Mouse (Mus musculus): ENCODE data around the gene Zfp827. TPM values are rescaled to one million over a fixed set of nuclear protein-coding genes. Genes with fewer than 3 reads are reported as not detected.

The Zfp827 gene
- polyA plus RNA-seq, 1 experiment from 2014 or later: 4.3 TPM

DNA sequence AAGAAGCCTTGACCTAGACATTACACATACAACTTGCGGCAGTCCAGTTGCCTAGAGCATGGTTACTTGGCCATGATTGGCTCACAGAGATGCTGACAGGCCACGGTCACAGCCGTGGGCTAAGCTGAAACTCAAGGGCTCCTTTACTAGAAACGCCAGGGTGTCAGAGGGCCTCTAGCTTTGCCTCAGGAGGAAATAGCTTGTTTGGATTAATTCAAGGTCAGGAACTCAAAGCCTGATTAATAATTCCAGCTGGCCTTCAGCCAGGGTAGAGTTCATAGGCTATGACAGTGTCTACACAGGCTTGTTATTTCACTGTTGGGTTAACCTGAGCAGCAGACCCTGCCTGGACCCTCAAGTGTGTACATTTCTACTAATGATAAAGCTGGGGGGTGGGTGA is 132.1 kb downstream of the Zfp827 start:
- Histone ChIP-seq H3K9me3 (ENCODE audit: control insufficient read depth) (no peaks in the 10 kb centered on the region), H3K4me3 (ENCODE audit: low read depth, low read length) (no peak overlapping the region), H3K9ac (ENCODE audit: low read depth, low read length) (no peak overlapping the region), H3K4me1 (replicated peaks; ENCODE audit: control insufficient read depth, insufficient read depth, low read length) (peaks cover 8% of the 10 kb centered on the region; the same call in 1 of the 2 replicates), H3K27ac (ENCODE audit: low read depth, low read length) (no peak overlapping the region), H3K4me2 (replicated peaks; ENCODE audit: low read depth) (no peak overlapping the region), H3K27me3 (replicated peaks; ENCODE audit: control insufficient read depth, insufficient read depth, low read length) (no peaks in the 10 kb centered on the region), H3K36me3 (ENCODE audit: control insufficient read depth, insufficient read depth) (no peaks in the 10 kb centered on the region; the same call in 1 of the 2 replicates)
- 40% methylated on average over 4 of the region's 4 CpGs for WGBS
- TF ChIP-seq CTCF (IDR thresholded peaks at IDR 0.05; ENCODE audit: low read depth): no peak
- ATAC-seq: no peak

DNA sequence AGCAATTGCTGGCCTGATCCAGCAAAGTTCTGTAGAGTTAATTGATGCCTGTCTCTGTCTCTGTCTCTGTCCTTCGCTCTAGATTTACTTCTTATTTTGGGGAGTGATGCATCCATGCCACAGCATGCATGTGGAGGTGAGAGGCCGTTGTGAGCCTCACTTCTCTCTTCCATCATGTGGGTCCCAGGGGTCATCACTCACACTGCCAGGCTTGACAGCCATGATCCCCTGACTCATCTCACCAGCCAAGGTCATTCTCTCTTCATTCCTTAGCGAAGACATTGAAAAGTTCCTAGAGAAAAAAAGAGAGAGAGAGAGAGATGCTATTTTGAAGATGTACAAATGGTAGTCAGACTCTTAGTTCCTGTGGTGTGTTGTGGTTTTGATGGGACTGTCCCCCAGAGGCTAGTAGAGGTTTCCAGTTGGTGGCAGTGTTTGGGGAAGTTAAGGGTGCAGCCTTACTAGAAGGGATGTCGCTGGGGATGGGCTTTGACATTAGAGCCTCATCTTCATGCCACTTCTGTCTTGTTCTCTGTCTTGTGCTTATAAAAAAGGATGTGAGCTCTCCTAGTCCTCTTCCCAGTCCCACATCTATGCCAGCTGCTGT is 133.0 kb downstream of the Zfp827 start:
- no peak for ATAC-seq
- H3K9me3 ChIP-seq (ENCODE audit: control insufficient read depth): no peaks in the 10 kb centered on the region
- no peak overlapping the region for H3K4me2 ChIP-seq (replicated peaks; ENCODE audit: low read depth)
- no peak overlapping the region for H3K4me3 ChIP-seq (ENCODE audit: low read depth, low read length)
- no peaks in the 10 kb centered on the region; the same call in none of the 2 replicates for H3K36me3 ChIP-seq (ENCODE audit: control insufficient read depth, insufficient read depth)
- no peak overlapping the region for H3K9ac ChIP-seq (ENCODE audit: low read depth, low read length)
- WGBS: 86% methylated on average over 4 of the region's 4 CpGs
- no peak overlapping the region for H3K27ac ChIP-seq (ENCODE audit: low read depth, low read length)
- H3K27me3 ChIP-seq (replicated peaks; ENCODE audit: control insufficient read depth, insufficient read depth, low read length): no peaks in the 10 kb centered on the region
- peaks cover 5% of the 10 kb centered on the region; the same call in 1 of the 2 replicates for H3K4me1 ChIP-seq (replicated peaks; ENCODE audit: control insufficient read depth, insufficient read depth, low read length)
- no peak for TF ChIP-seq CTCF (IDR thresholded peaks at IDR 0.05; ENCODE audit: low read depth)

DNA sequence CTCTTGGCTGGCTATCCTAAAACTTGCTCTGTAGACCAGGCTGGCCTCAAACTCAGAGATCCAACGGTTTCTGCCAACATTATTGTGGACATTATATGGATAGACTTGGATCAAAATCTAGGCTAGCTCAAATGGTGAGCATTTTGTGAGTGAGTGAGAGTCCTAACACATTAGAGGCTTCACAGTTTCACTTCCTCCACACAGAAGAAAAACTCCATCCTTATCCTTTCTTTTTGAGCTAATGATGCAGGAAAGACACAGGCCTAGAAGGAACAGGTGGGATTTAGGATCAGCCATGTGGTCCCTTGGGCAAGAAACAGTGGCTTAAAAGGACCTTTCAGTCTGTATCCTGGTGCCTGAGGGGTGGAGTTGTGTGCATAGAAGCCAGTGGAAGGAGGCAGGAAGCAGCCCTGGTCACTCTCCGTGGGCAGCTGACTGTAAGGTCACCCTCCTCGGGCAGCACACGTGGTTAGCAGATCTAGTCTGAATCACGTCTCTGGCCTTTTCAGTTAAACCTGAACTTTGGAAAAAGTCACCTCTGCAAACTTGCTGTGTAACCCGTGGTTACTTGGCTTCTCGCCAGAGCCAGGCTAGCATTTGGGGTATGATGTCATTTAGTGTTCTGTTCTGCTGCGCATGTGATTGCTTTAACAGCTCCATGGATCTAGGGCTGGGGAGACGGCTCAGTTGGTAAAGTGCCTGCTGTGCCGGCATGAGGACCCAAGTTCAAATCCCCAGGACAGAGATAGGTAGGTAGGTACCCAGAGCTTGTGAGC is 134.5 kb downstream of the Zfp827 start:
- Histone ChIP-seq H3K4me2 (replicated peaks; ENCODE audit: low read depth) (no peak overlapping the region), H3K27ac (ENCODE audit: low read depth, low read length) (peak overlapping the region; percentile 78), H3K27me3 (replicated peaks; ENCODE audit: control insufficient read depth, insufficient read depth, low read length) (no peaks in the 10 kb centered on the region), H3K4me3 (ENCODE audit: low read depth, low read length) (no peak overlapping the region), H3K4me1 (replicated peaks; ENCODE audit: control insufficient read depth, insufficient read depth, low read length) (peaks cover 5% of the 10 kb centered on the region), H3K9ac (ENCODE audit: low read depth, low read length) (no peak overlapping the region), H3K9me3 (ENCODE audit: control insufficient read depth) (no peaks in the 10 kb centered on the region), H3K36me3 (ENCODE audit: control insufficient read depth, insufficient read depth) (no peaks in the 10 kb centered on the region; the same call in 1 of the 2 replicates)
- peak; percentile 83 for ATAC-seq
- WGBS: 15% methylated on average over 10 of the region's 10 CpGs
- no peak for TF ChIP-seq CTCF (IDR thresholded peaks at IDR 0.05; ENCODE audit: low read depth)

DNA sequence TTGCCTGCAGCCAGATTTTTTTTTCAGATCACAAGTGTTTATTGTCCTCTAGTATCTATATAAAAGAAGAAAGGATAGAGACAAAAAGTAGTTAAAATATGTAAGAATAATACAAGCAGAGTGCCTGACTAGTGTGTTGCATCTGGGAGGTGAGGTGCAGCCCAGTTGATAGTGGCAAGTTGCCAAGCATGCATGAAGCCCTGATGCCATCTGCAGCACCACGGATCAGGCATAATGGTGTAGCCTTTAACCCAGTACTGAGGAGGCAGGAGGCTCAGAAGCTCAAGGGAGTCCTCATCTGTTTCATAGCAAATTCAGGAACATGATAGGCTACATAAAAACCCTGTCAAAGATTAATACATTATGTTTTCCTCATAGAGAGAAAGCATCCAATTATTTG is 136.1 kb downstream of the Zfp827 start:
- H3K27ac ChIP-seq (ENCODE audit: low read depth, low read length): no peak overlapping the region
- peaks cover 5% of the 10 kb centered on the region for H3K4me1 ChIP-seq (replicated peaks; ENCODE audit: control insufficient read depth, insufficient read depth, low read length)
- TF ChIP-seq CTCF (IDR thresholded peaks at IDR 0.05; ENCODE audit: low read depth): no peak
- H3K4me3 ChIP-seq (ENCODE audit: low read depth, low read length): no peak overlapping the region
- no peak overlapping the region for H3K9ac ChIP-seq (ENCODE audit: low read depth, low read length)
- no peaks in the 10 kb centered on the region for H3K27me3 ChIP-seq (replicated peaks; ENCODE audit: control insufficient read depth, insufficient read depth, low read length)
- 55% methylated on average over 1 of the region's 1 CpGs for WGBS
- H3K9me3 ChIP-seq (ENCODE audit: control insufficient read depth): no peaks in the 10 kb centered on the region
- ATAC-seq: no peak
- no peaks in the 10 kb centered on the region; the same call in 1 of the 2 replicates for H3K36me3 ChIP-seq (ENCODE audit: control insufficient read depth, insufficient read depth)
- no peak overlapping the region for H3K4me2 ChIP-seq (replicated peaks; ENCODE audit: low read depth)

DNA sequence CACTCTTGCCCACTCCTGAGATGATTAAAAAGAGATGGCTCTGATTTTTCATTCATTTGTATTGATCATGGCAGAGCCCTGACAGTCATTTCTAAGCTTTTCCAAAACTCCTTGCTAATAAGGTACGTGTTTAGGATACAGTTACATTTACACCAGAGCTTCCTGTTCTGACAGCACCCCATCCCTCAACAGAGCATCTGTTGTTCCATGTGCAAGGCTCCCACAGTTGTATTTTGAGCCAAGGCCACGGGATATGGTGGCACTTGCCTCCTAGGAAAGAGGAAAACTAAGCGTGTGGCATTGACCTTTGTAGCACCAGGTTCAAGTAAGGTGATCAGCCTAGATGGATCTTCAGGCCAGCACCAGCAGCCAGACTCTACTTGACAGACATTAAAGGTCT is 137.0 kb downstream of the Zfp827 start:
- Histone ChIP-seq H3K27me3 (replicated peaks; ENCODE audit: control insufficient read depth, insufficient read depth, low read length) (no peaks in the 10 kb centered on the region), H3K4me3 (ENCODE audit: low read depth, low read length) (no peak overlapping the region), H3K36me3 (ENCODE audit: control insufficient read depth, insufficient read depth) (no peaks in the 10 kb centered on the region; the same call in 1 of the 2 replicates), H3K9ac (ENCODE audit: low read depth, low read length) (no peak overlapping the region), H3K4me2 (replicated peaks; ENCODE audit: low read depth) (no peak overlapping the region), H3K27ac (ENCODE audit: low read depth, low read length) (no peak overlapping the region), H3K9me3 (ENCODE audit: control insufficient read depth) (no peaks in the 10 kb centered on the region), H3K4me1 (replicated peaks; ENCODE audit: control insufficient read depth, insufficient read depth, low read length) (peaks cover 5% of the 10 kb centered on the region)
- 60% methylated on average over 3 of the region's 3 CpGs for WGBS
- no peak for TF ChIP-seq CTCF (IDR thresholded peaks at IDR 0.05; ENCODE audit: low read depth)
- ATAC-seq: no peak

DNA sequence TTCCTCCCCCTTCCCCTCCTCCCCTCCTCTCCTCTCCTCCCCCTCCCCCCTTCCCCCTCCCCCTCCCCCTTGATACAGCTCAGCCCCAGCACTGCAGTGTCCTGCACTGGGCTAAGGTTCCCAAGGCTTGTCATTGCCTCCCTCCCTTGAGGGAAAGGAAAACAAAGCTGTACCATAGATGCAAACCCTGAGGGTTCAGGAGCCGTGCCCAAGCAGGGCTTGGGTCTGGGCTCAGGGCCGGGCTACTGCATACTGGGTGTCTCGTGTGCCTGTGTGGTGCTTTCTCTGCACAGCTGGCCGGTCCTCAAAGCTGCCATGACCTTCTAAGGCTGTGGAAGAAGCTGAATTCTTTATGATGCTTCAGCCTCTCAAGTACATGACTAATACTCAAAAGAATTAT is 145.4 kb downstream of the Zfp827 start:
- Histone ChIP-seq H3K4me2 (replicated peaks; ENCODE audit: low read depth) (no peak overlapping the region), H3K36me3 (ENCODE audit: control insufficient read depth, insufficient read depth) (peaks cover 19% of the 10 kb centered on the region), H3K27ac (ENCODE audit: low read depth, low read length) (no peak overlapping the region), H3K27me3 (replicated peaks; ENCODE audit: control insufficient read depth, insufficient read depth, low read length) (no peaks in the 10 kb centered on the region), H3K9ac (ENCODE audit: low read depth, low read length) (no peak overlapping the region), H3K4me1 (replicated peaks; ENCODE audit: control insufficient read depth, insufficient read depth, low read length) (no peaks in the 10 kb centered on the region), H3K9me3 (ENCODE audit: control insufficient read depth) (no peaks in the 10 kb centered on the region), H3K4me3 (ENCODE audit: low read depth, low read length) (no peak overlapping the region)
- 62% methylated on average over 4 of the region's 4 CpGs for WGBS
- TF ChIP-seq CTCF (IDR thresholded peaks at IDR 0.05; ENCODE audit: low read depth): no peak
- ATAC-seq: no peak
